Mouse (Mus musculus): ENCODE data around the gene Pip5kl1. TPM values are rescaled to one million over a fixed set of nuclear protein-coding genes. Genes with fewer than 3 reads are reported as not detected.

Gene Pip5kl1
- total RNA-seq, 2 experiments from 2014 or later = not detected

Other genes starting within 250 kb of the Pip5kl1 start
- gene Ciz1, start 222.5 kb upstream of the Pip5kl1 start, total RNA-seq (2021) = 10 to 100 TPM; 25.1 to 27.7 TPM
- gene Dnm1, start 221.5 kb upstream of the Pip5kl1 start, total RNA-seq (2021) = 1 to 10 TPM; 6.0 to 8.7 TPM
- 10 to 100 TPM; 35.2 to 39.7 TPM for gene 1110008P14Rik, start 192.9 kb upstream of the Pip5kl1 start, total RNA-seq (2021)
- gene Lcn2, start 186.5 kb upstream of the Pip5kl1 start, total RNA-seq (2021) = 1 to 10 TPM; 1.4 to 2.1 TPM
- gene Ptges2, start 178.9 kb upstream of the Pip5kl1 start, total RNA-seq (2021) = 10 to 100 TPM; 42.2 to 49.3 TPM
- gene Naif1, start 124.3 kb upstream of the Pip5kl1 start, total RNA-seq (2021) = 1 to 10 TPM; 1.6 to 2.0 TPM
- gene Slc25a25, start 123.4 kb upstream of the Pip5kl1 start, total RNA-seq (2021) = 10 to 100 TPM; 19.2 to 68.3 TPM
- gene Fam102a, start 39.5 kb upstream of the Pip5kl1 start, total RNA-seq (2021) = 1 to 10 TPM; 2.4 to 2.9 TPM
- gene Dpm2, start 3.9 kb upstream of the Pip5kl1 start, total RNA-seq (2021) = 10 to 100 TPM; 11.7 to 12.6 TPM
- gene 9430097D07Rik, start 887 bp downstream of the Pip5kl1 start, total RNA-seq (2021) = not detected
- 10 to 100 TPM; 24.6 to 29.2 TPM for gene St6galnac4, start 12.3 kb downstream of the Pip5kl1 start, total RNA-seq (2021)
- gene St6galnac6, start 24.9 kb downstream of the Pip5kl1 start, total RNA-seq (2021) = 10 to 100 TPM; 37.3 to 42.6 TPM
- gene Ak1, start 47.0 kb downstream of the Pip5kl1 start, total RNA-seq (2021) = 1,000 to 10,000 TPM; 1,680 to 2,125 TPM
- gene Eng, start 71.8 kb downstream of the Pip5kl1 start, total RNA-seq (2021) = 10 to 100 TPM; 28.0 to 30.7 TPM
- gene Fpgs, start 129.3 kb downstream of the Pip5kl1 start, total RNA-seq (2021) = 1 to 10 TPM; 3.9 to 4.7 TPM
- 10 to 100 TPM; 17.2 to 20.0 TPM for gene Cdk9, start 138.3 kb downstream of the Pip5kl1 start, total RNA-seq (2021)
- 1 to 10 TPM; 4.2 to 8.4 TPM for gene Sh2d3c, start 146.3 kb downstream of the Pip5kl1 start, total RNA-seq (2021)
- gene 6330409D20Rik, start 166.2 kb downstream of the Pip5kl1 start, total RNA-seq (2021) = not detected
- gene Tor2a, start 182.4 kb downstream of the Pip5kl1 start, total RNA-seq (2021) = 1 to 10 TPM; 4.9 to 5.7 TPM
- gene Ttc16, start 200.8 kb downstream of the Pip5kl1 start, total RNA-seq (2021) = not detected
- gene Ptrh1, start 201.0 kb downstream of the Pip5kl1 start, total RNA-seq (2021) = 1 to 10 TPM; 2.0 to 2.9 TPM
- gene Cfap157, start 209.6 kb downstream of the Pip5kl1 start, total RNA-seq (2021) = not detected

Measured in gastrocnemius, postnatal 25 days (tissue).